Mouse (Mus musculus) hindbrain, postnatal 0 days (tissue): ENCODE measurements at regions not wholly inside any gene's neighbourhood (a gene's known extent, or its start where the extent isn't known, plus 50 kb on each side); places are given as distances from the start of the nearest gene placed in this dataset.

Experiments
- ATAC-seq: fragments of 200-750 bp; cut with Nextera tagmentation; 2 replicates; pipeline ENCODE4 v1.8.0; 2017; ENCODE audit warnings: mild to moderate bottlenecking, moderate TSS enrichment, moderate library complexity
- DNase-seq: peaks from one replicate; pipeline ENCODE4 v3.0.0-alpha.2; 2015; ENCODE audit warnings: low spot score
- H3K27ac ChIP-seq: fragments of 300-500 bp; sonication (generic); 2 replicates; pipeline ENCODE4 v1.5.1; 2014; ENCODE audit warnings: mild to moderate bottlenecking
- H3K27me3 ChIP-seq: fragments of 300-500 bp; sonication (generic); 2 replicates; pipeline ENCODE4 v1.6.1; 2014; ENCODE audit warnings: low read length, mixed read lengths; ENCODE audit not compliant: insufficient read depth
- H3K36me3 ChIP-seq: fragments of 300-500 bp; sonication (generic); 2 replicates; pipeline ENCODE4 v1.6.1; 2014; ENCODE audit warnings: low read length, mixed read lengths; ENCODE audit not compliant: insufficient read depth
- H3K4me1 ChIP-seq: fragments of 300-500 bp; sonication (generic); 2 replicates; pipeline ENCODE4 v1.6.1; 2014; ENCODE audit warnings: antibody characterized with exemption, low read length, mixed read lengths; ENCODE audit not compliant: insufficient read depth
- H3K4me2 ChIP-seq: fragments of 300-500 bp; sonication (generic); 2 replicates; pipeline ENCODE4 v1.6.1; 2014; ENCODE audit warnings: low read depth, mild to moderate bottlenecking, low read length, moderate library complexity, mixed read lengths
- H3K4me3 ChIP-seq: fragments of 300-500 bp; sonication (generic); 2 replicates; pipeline ENCODE4 v1.5.1; 2014; ENCODE audit warnings: low read length
- H3K9ac ChIP-seq: fragments of 300-500 bp; sonication (generic); replicated peaks from 2 replicates; pipeline ENCODE4 v1.6.1; 2014; ENCODE audit warnings: mild to moderate bottlenecking, low read length, moderate library complexity, mixed read lengths
- H3K9me3 ChIP-seq: fragments of 300-500 bp; sonication (generic); 2 replicates; pipeline ENCODE4 v1.6.1; 2016; ENCODE audit warnings: low read length, mixed read lengths
- CTCF ChIP-seq: IDR thresholded peaks from 2 replicates; pipeline ENCODE4 v1.5.1; 2016; ENCODE audit warnings: antibody characterized with exemption, control low read depth, low read depth
- WGBS: fragments of 180-500 bp; shearing (Covaris S2); extraction: QIAGEN DNeasy Blood & Tissue Kit; methylation state at CpG from one replicate; pipeline ENCODE4 v1.1.7; 2014; 5-methylcytosine and 5-hydroxymethylcytosine counted together

- Histone ChIP-seq H3K4me1 (peaks cover 5% of the 10 kb centered on the region; the same call in 1 of the 2 replicates), H3K4me3 (no peak overlapping the region), H3K27ac (no peak overlapping the region), H3K9ac (no peak overlapping the region), H3K27me3 (no peaks in the 10 kb centered on the region), H3K36me3 (no peaks in the 10 kb centered on the region), H3K9me3 (no peaks in the 10 kb centered on the region), H3K4me2 (no peak overlapping the region)
- ATAC-seq = no peak
- 78% methylated on average over 4 of the region's 4 CpGs for WGBS
- DNase-seq = no peak
- TF ChIP-seq CTCF = no peak
These were observed 287.1 kb upstream of the Gm765 start for GRCm38 (mm10) chr6:98629646-98630045.

GRCm38 (mm10) chr6:98626435-98626834 lies 283.9 kb upstream of the Gm765 start:
- ATAC-seq (no peak), DNase-seq (no peak)
- no peak overlapping the region for H3K9ac ChIP-seq
- H3K9me3 ChIP-seq = no peaks in the 10 kb centered on the region
- H3K27ac ChIP-seq = no peak overlapping the region
- WGBS = 72% methylated on average over 10 of the region's 10 CpGs
- no peak overlapping the region for H3K4me2 ChIP-seq
- no peak for TF ChIP-seq CTCF
- H3K4me3 ChIP-seq = no peak overlapping the region
- no peaks in the 10 kb centered on the region for H3K27me3 ChIP-seq
- no peaks in the 10 kb centered on the region for H3K36me3 ChIP-seq
- no peaks in the 10 kb centered on the region for H3K4me1 ChIP-seq

- H3K4me2 ChIP-seq = no peak overlapping the region
- H3K4me3 ChIP-seq = no peak overlapping the region
- DNase-seq = no peak
- H3K4me1 ChIP-seq = no peaks in the 10 kb centered on the region
- no peak overlapping the region for H3K27ac ChIP-seq
- no peaks in the 10 kb centered on the region for H3K9me3 ChIP-seq
- no peaks in the 10 kb centered on the region for H3K36me3 ChIP-seq
- TF ChIP-seq CTCF = no peak
- no peak overlapping the region for H3K9ac ChIP-seq
- H3K27me3 ChIP-seq = no peaks in the 10 kb centered on the region
- WGBS = 75% methylated on average over 3 of the region's 3 CpGs
- no peak for ATAC-seq
These were observed 278.3 kb upstream of the Gm765 start for GRCm38 (mm10) chr6:98620886-98621285.

- Histone ChIP-seq H3K9ac (no peak overlapping the region), H3K27ac (no peak overlapping the region), H3K9me3 (no peaks in the 10 kb centered on the region), H3K4me2 (no peak overlapping the region), H3K4me1 (no peaks in the 10 kb centered on the region), H3K4me3 (no peak overlapping the region), H3K27me3 (no peaks in the 10 kb centered on the region), H3K36me3 (no peaks in the 10 kb centered on the region)
- TF ChIP-seq CTCF = no peak
- 82% methylated on average over 10 of the region's 10 CpGs for WGBS
- no peak for ATAC-seq
- no peak for DNase-seq
These were observed 270.5 kb upstream of the Gm765 start for GRCm38 (mm10) chr6:98613030-98613429.

GRCm38 (mm10) chr6:98609133-98609532 lies 266.6 kb upstream of the Gm765 start:
- 53% methylated on average over 1 of the region's 1 CpGs for WGBS
- no peak for TF ChIP-seq CTCF
- H3K27ac ChIP-seq = no peak overlapping the region
- no peak for ATAC-seq
- H3K27me3 ChIP-seq = no peaks in the 10 kb centered on the region
- no peak overlapping the region for H3K4me3 ChIP-seq
- no peak overlapping the region for H3K4me2 ChIP-seq
- no peak for DNase-seq
- H3K9ac ChIP-seq = no peak overlapping the region
- H3K36me3 ChIP-seq = no peaks in the 10 kb centered on the region
- H3K4me1 ChIP-seq = no peaks in the 10 kb centered on the region
- no peaks in the 10 kb centered on the region for H3K9me3 ChIP-seq

- no peaks in the 10 kb centered on the region for H3K9me3 ChIP-seq
- no peak overlapping the region for H3K9ac ChIP-seq
- 88% methylated on average over 3 of the region's 3 CpGs for WGBS
- no peaks in the 10 kb centered on the region for H3K4me1 ChIP-seq
- H3K4me3 ChIP-seq = no peak overlapping the region
- DNase-seq (no peak), ATAC-seq (no peak)
- H3K27me3 ChIP-seq = no peaks in the 10 kb centered on the region
- H3K36me3 ChIP-seq = no peaks in the 10 kb centered on the region
- H3K27ac ChIP-seq = no peak overlapping the region
- H3K4me2 ChIP-seq = no peak overlapping the region
- no peak for TF ChIP-seq CTCF
These were observed 264.1 kb upstream of the Gm765 start for GRCm38 (mm10) chr6:98606680-98607079.

- Histone ChIP-seq H3K27ac (no peak overlapping the region), H3K9ac (no peak overlapping the region), H3K4me3 (no peak overlapping the region), H3K27me3 (no peaks in the 10 kb centered on the region), H3K36me3 (no peaks in the 10 kb centered on the region), H3K4me2 (no peak overlapping the region), H3K4me1 (no peaks in the 10 kb centered on the region), H3K9me3 (no peaks in the 10 kb centered on the region)
- no peak for TF ChIP-seq CTCF
- DNase-seq (no peak), ATAC-seq (no peak)
- 89% methylated on average over 6 of the region's 6 CpGs for WGBS
These were observed 255.1 kb upstream of the Gm765 start for GRCm38 (mm10) chr6:98597612-98598011.

GRCm38 (mm10) chr6:98590989-98591388 lies 248.4 kb upstream of the Gm765 start:
- Histone ChIP-seq H3K9me3 (no peaks in the 10 kb centered on the region), H3K27me3 (no peaks in the 10 kb centered on the region), H3K36me3 (no peaks in the 10 kb centered on the region), H3K9ac (no peak overlapping the region), H3K27ac (no peak overlapping the region), H3K4me2 (no peak overlapping the region), H3K4me1 (no peaks in the 10 kb centered on the region), H3K4me3 (no peak overlapping the region)
- 71% methylated on average over 4 of the region's 4 CpGs for WGBS
- no peak for DNase-seq
- ATAC-seq = no peak
- no peak for TF ChIP-seq CTCF
